In the genomic region with DNA sequence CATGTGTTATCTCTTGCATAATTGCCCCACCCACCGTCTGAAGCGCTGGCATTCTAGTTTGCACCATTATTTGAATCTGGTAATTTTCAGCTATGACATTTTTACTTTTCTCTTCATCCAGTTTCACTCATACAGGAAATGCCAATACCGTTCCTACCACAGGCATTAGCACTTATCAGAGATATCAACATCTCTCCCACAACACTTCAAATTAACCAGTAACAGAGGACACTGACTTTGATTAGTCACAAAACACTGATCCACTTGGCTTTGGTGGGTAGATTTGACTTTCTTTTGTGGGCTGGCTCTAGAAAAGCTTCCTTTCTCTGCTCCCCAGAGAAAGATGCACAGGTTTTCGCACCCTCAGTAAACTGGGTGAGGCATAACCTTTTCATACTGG, we compare ENCODE assay signal across 7 mouse cellular contexts. TPM values are rescaled to one million over a fixed set of nuclear protein-coding genes. Genes with fewer than 3 reads are reported as not detected.
DNase-seq lines count a peak whose midpoint lies in the region; ATAC-seq and TF ChIP-seq lines count a peak whose summit lies in the region.

No protein-coding gene starts in this region.

- H3K27me3 ChIP-seq in lung, embryonic 14.5 days (ENCODE audit: insufficient read depth, low read length): no peaks in the 10 kb centered on the region
- H3K27me3 ChIP-seq in forebrain, embryonic 12.5 days: 0 out of 2 replicates have a peak, but pooled peaks cover 6% of the 10 kb centered on the region
- no peaks in the 10 kb centered on the region for H3K27me3 ChIP-seq in limb, embryonic 11.5 days (ENCODE audit: control insufficient read depth, insufficient read depth, low read length)
- H3K27me3 ChIP-seq in neural tube, embryonic 15.5 days (replicated peaks): no peaks in the 10 kb centered on the region

- no peaks in the 10 kb centered on the region for H3K36me3 ChIP-seq in lung, embryonic 14.5 days (ENCODE audit: insufficient read depth)
- H3K36me3 ChIP-seq in forebrain, embryonic 12.5 days (replicated peaks): no peaks in the 10 kb centered on the region
- no peaks in the 10 kb centered on the region for H3K36me3 ChIP-seq in limb, embryonic 11.5 days (ENCODE audit: control insufficient read depth, insufficient read depth, low read length)
- H3K36me3 ChIP-seq in neural tube, embryonic 15.5 days: no peaks in the 10 kb centered on the region

- no peak for TF ChIP-seq CTCF in lung, embryonic 14.5 days (IDR thresholded peaks at IDR 0.05; ENCODE audit: low read depth)

- H3K27ac ChIP-seq in lung, embryonic 14.5 days (ENCODE audit: low read depth): no peak overlapping the region
- no peak overlapping the region for H3K27ac ChIP-seq in forebrain, embryonic 12.5 days
- no peak overlapping the region for H3K27ac ChIP-seq in limb, embryonic 11.5 days (replicated peaks; ENCODE audit: low read depth, low read length)
- H3K27ac ChIP-seq in neural tube, embryonic 15.5 days (replicated peaks): no peak overlapping the region

- no peaks in the 10 kb centered on the region for H3K9me3 ChIP-seq in lung, embryonic 14.5 days (ENCODE audit: low read depth, low read length)
- no peaks in the 10 kb centered on the region for H3K9me3 ChIP-seq in forebrain, embryonic 12.5 days
- no peaks in the 10 kb centered on the region for H3K9me3 ChIP-seq in limb, embryonic 11.5 days (ENCODE audit: control insufficient read depth, low read length)
- no peaks in the 10 kb centered on the region for H3K9me3 ChIP-seq in neural tube, embryonic 15.5 days (replicated peaks)

- 50% methylated on average over 4 of the region's 4 CpGs for WGBS in lung, embryonic 14.5 days
- WGBS in forebrain, embryonic 12.5 days: 76% methylated on average over 4 of the region's 4 CpGs
- 70% methylated on average over 4 of the region's 4 CpGs for WGBS in limb, embryonic 11.5 days
- WGBS in neural tube, embryonic 15.5 days: 81% methylated on average over 4 of the region's 4 CpGs

- H3K9ac ChIP-seq in lung, embryonic 14.5 days: no peak overlapping the region
- H3K9ac ChIP-seq in forebrain, embryonic 12.5 days: no peak overlapping the region
- no peak overlapping the region for H3K9ac ChIP-seq in limb, embryonic 11.5 days (ENCODE audit: low read length)
- no peak overlapping the region for H3K9ac ChIP-seq in neural tube, embryonic 15.5 days (replicated peaks)

- no peaks in the 10 kb centered on the region for H3K4me1 ChIP-seq in lung, embryonic 14.5 days (ENCODE audit: insufficient read depth)
- H3K4me1 ChIP-seq in forebrain, embryonic 12.5 days: peaks cover 17% of the 10 kb centered on the region
- H3K4me1 ChIP-seq in limb, embryonic 11.5 days (ENCODE audit: control insufficient read depth, insufficient read depth, low read length): peaks cover 4% of the 10 kb centered on the region
- peaks cover 20% of the 10 kb centered on the region for H3K4me1 ChIP-seq in neural tube, embryonic 15.5 days

- H3K4me2 ChIP-seq in lung, embryonic 14.5 days: peak overlapping the region; percentile 79
- H3K4me2 ChIP-seq in forebrain, embryonic 12.5 days: peak overlapping the region; percentile 67
- H3K4me2 ChIP-seq in limb, embryonic 11.5 days (ENCODE audit: low read depth, severe bottlenecking): peak overlapping the region; percentile 87
- peak overlapping the region; percentile 87 for H3K4me2 ChIP-seq in neural tube, embryonic 15.5 days

- peak overlapping the region; percentile 51; the same call in 1 of the 2 replicates for H3K4me3 ChIP-seq in lung, embryonic 14.5 days (ENCODE audit: low read depth, low read length)
- 0 out of 2 replicates have a peak overlapping the region, but pooled peaks have one; percentile 51 for H3K4me3 ChIP-seq in forebrain, embryonic 12.5 days (replicated peaks)
- no peak overlapping the region for H3K4me3 ChIP-seq in limb, embryonic 11.5 days (ENCODE audit: low read depth, low read length)
- no peak overlapping the region for H3K4me3 ChIP-seq in neural tube, embryonic 15.5 days (replicated peaks)

- no peak for DNase-seq in lung, embryonic 14.5 days
- no peak for DNase-seq in lung, postnatal 25 days (ENCODE audit: low spot score)
- DNase-seq in limb, embryonic 11.5 days (ENCODE audit: low spot score): no peak
- no peak for DNase-seq in right cerebral cortex, adult 18-20 months

- ATAC-seq in lung, embryonic 14.5 days (ENCODE audit: insufficient read depth): no peak
- no peak for ATAC-seq in forebrain, embryonic 12.5 days (ENCODE audit: low FRiP score)
- ATAC-seq in limb, embryonic 11.5 days (ENCODE audit: insufficient number of reproducible peaks, low FRiP score, low TSS enrichment, low read depth): no peak
- ATAC-seq in neural tube, embryonic 15.5 days (ENCODE audit: low FRiP score): no peak
- no peak for ATAC-seq in megakaryocyte-erythroid progenitor cell, adult 5-6 weeks (replicated peaks; ENCODE audit: low FRiP score, low TSS enrichment, poor library complexity, severe bottlenecking)

RNA-seq across cellular contexts. Expression of a gene that starts 3.7 kb away (rescaled TPM):
- 28.2 and 30.8 TPM in 2 replicates for polyA plus RNA-seq in lung, embryonic 14.5 days (2014; fragmentation: Nextera tagmentation; extraction: Ambion mirVana)
- 21.8 and 22.6 TPM in 2 replicates for polyA plus RNA-seq in forebrain, embryonic 12.5 days (2016; fragmentation: Nextera tagmentation; extraction: Ambion mirVana)
- polyA plus RNA-seq in limb, embryonic 11.5 days (2014; fragmentation: Nextera tagmentation; extraction: Ambion mirVana): 15.5 and 16.9 TPM in 2 replicates
- 22.1 and 31.3 TPM in 2 replicates for polyA plus RNA-seq in neural tube, embryonic 15.5 days (2015; fragmentation: Nextera tagmentation; extraction: Ambion mirVana)
- 5.7 and 12.5 TPM in 2 replicates for total RNA-seq in megakaryocyte-erythroid progenitor cell, adult 5-6 weeks (2014; fragmentation: Nextera tagmentation)
- total RNA-seq in megakaryocyte-erythroid progenitor cell, adult 5-6 weeks (2017): 10.6 and 19.9 TPM in 2 replicates

Comparison
In these comparisons a context has a peak if more than half of its experiments do, and no peak if none do; other contexts are left out.
1. H3K4me3 ChIP-seq: peak in lung, embryonic 14.5 days (single experiment) and forebrain, embryonic 12.5 days (single experiment); none in limb, embryonic 11.5 days (single experiment) and neural tube, embryonic 15.5 days (single experiment).
2. Peak in every context shown above with its lines, with median percentiles within 50 percentile points of each other: H3K4me2 ChIP-seq.